Mouse (Mus musculus) frontal cortex, postnatal 14 days (tissue): ENCODE results near the gene Abca13.

ENCODE experiments used
- DNase-seq, 2 experiments: peaks; one replicate each; pipeline ENCODE4 v3.0.0; 2022; ENCODE audit warnings: low spot score in 2 of 2

The Abca13 gene

GRCm38 (mm10) chr11:9531715-9532114, 340.0 kb downstream of the Abca13 start:
- DNase-seq, result no peak

DNA sequence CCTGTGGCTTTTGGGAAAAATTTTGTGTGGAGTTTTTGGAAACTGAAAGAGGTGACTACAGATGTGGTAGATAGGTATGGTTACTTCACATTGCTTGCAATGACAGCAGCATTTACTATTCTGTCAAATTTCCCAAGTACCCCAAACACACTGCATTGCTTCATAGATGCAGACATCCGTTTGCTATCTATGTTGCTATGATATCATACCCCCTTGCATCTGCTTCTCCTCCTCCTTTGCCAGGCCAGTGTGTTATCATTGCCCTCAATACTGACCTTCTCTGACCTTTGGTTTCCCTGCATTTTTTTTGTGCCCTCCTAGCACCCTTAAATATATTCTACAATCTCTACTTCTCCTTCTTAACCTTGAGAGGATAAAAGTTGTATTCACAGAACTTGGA, 341.4 kb downstream of the Abca13 start:
- DNase-seq, result no peak

- no peak for DNase-seq
Observed at GRCm38 (mm10) chr11:9533658-9534202, 342.0 kb downstream of the Abca13 start.

- DNase-seq, result no peak
Observed at GRCm38 (mm10) chr11:9536811-9537210, 345.1 kb downstream of the Abca13 start.

- no peak for DNase-seq
Observed at GRCm38 (mm10) chr11:9538328-9538727, 346.6 kb downstream of the Abca13 start.

GRCm38 (mm10) chr11:9560026-9560425, 368.3 kb downstream of the Abca13 start:
- no peak for DNase-seq

- DNase-seq, result peak; percentile 8 to 11
Observed at GRCm38 (mm10) chr11:9568302-9568701, 376.6 kb downstream of the Abca13 start.

DNA sequence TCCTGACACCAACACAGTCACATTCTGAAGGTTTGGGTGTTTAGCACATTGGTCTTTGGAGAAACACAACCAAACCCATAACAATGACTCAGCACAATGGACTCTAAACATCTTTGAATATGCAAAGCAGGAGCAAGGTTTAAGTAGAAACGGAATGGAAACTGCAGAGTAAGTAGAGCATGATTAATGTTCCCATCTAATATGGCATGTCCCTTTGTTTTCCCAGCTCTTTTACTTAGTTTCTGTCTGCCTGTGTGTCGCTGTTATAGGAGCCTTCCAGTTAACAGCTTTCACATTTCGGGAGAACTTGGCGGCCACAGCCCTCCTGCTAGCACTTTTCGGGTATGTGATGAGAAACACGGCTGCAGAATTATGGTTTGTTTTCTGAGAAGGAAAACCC, 378.6 kb downstream of the Abca13 start:
- DNase-seq, result no peak

GRCm38 (mm10) chr11:9574894-9575293, 383.2 kb downstream of the Abca13 start:
- no peak for DNase-seq

DNA sequence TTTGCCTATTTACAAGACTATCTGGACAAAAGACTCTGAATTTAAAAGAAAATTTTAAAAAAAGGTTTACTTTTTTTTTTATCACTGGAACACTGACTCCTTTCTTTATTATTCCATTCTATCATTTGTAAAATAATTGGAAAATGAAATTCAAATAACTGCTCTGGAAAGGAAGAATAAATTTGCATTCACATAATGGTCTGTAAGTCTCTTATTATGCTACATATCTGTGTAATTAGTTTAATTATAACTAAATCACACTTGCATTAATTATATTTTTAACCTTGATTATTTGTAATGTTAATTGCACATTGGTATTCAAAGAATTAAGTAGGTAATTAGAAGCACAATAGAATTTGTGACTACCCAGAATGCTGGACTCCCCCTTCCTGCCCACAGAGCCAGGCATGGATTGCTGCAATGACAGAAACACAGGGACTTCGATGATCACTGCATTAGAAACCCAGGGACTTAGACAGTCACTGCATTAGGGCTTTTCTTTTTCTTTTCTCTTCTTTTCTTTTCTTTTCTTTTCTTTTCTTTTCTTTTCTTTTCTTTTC, 400.1 kb downstream of the Abca13 start:
- no peak for DNase-seq

GRCm38 (mm10) chr11:9597299-9597698, 405.6 kb downstream of the Abca13 start:
- DNase-seq, result no peak

- DNase-seq, result no peak
Observed at GRCm38 (mm10) chr11:9601096-9601495, 409.4 kb downstream of the Abca13 start.

DNA sequence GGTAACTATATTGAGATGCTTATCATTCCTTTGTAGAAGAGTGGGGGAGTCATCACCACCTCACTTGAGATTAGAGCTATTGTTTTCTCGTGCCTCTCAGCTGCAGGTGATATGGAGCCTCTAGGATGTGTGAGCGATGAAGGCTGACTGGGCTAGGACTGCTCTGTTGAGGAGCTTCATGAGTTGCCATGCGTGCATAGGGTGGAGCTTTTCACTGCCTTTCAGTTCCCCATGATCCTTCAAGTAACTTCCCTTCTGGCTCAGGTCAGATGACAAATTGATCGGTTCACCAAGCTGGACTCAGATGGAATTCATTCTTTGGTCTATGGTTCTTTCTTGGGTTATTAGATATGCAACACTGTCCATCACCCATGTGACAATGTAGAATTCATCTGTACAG, 410.4 kb downstream of the Abca13 start:
- DNase-seq, result no peak

GRCm38 (mm10) chr11:9608249-9608648, 416.5 kb downstream of the Abca13 start:
- no peak for DNase-seq

- no peak for DNase-seq
Observed at GRCm38 (mm10) chr11:9609075-9609474, 417.3 kb downstream of the Abca13 start.

DNA sequence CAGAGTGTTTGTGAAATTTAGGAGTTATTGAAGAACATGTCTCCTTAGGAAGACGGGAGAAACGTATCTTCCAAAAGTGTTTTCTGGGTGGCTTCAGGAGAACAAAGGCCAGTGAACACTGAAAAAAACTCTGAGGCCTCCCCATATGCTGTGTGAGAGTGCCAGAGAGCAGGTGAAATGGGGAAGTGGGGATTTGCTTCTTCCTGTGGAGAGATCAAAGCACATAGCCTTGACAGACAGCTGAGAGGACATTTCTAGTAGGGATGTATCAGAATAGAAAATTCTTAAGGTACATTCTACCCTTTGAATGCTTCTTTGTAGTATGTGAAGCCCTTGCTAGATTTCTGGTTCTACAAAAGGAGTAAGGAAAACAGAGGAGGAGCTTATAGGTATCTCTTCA, 424.4 kb downstream of the Abca13 start:
- DNase-seq, result no peak

GRCm38 (mm10) chr11:9616665-9617064, 424.9 kb downstream of the Abca13 start:
- no peak for DNase-seq

- DNase-seq, result no peak
Observed at GRCm38 (mm10) chr11:9619986-9620385, 428.2 kb downstream of the Abca13 start.

- DNase-seq, result no peak
Observed at GRCm38 (mm10) chr11:9622888-9623287, 431.1 kb downstream of the Abca13 start.

DNA sequence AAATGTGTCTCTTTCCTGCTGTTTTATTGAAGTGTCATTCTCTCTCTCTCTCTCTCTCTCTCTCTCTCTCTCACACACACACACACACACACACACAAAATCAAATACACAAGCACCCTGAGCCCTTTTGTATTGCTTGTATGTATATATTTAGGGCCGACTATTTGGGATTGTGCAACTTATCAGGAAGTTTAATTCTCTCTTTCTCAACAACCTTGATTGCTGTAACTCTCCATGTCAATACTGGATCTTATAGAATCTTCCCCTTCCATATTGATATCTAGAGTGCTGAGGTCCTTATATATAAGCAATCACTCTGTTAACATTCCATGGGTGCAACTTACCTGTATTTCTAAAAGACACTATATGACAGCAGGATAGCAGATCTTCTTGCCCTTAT, 433.0 kb downstream of the Abca13 start:
- no peak for DNase-seq

DNA sequence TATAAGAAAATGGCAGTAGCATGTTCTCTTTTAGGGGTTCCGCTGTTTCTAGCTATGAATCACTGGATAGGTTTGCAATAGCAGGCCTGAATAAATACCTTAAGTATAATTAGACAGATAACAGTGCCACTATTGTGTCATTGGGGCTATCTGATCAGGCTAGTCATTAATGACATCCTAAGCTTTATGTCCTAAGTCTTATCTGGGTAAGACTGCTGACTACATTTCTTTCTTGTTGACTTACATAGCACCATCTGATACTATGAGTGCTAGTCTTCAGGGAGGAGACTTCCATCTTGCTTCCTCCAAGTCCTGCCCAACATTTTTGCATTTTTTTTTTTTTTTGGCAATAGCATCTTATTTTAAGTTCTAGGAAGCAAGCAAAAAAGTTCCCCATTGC, 434.1 kb downstream of the Abca13 start:
- no peak for DNase-seq

GRCm38 (mm10) chr11:9647272-9647671, 455.5 kb downstream of the Abca13 start:
- DNase-seq, result no peak

DNA sequence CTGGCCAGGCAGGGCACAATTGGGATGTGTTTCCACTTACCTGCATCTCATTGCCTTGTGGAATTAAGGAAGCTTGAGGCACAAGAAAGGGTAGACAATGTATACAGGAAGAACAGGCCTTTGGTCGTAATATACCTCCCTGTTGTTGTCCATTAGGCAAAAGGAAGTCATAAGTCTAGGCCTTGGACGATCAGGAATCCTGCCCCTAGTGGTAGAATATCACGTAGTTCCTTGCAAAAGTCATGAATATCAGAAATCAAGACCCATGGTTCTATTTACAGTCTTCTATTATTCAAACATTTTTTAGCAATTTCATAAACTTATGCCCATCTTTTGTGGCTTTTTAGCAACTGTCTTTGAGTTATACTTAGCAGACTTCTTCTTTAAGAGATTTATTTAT, 456.2 kb downstream of the Abca13 start:
- no peak for DNase-seq

GRCm38 (mm10) chr11:9666648-9667255, 475.0 kb downstream of the Abca13 start:
- no peak for DNase-seq
